ENCODE assay signal across 10 mouse cellular contexts in the genomic region with DNA sequence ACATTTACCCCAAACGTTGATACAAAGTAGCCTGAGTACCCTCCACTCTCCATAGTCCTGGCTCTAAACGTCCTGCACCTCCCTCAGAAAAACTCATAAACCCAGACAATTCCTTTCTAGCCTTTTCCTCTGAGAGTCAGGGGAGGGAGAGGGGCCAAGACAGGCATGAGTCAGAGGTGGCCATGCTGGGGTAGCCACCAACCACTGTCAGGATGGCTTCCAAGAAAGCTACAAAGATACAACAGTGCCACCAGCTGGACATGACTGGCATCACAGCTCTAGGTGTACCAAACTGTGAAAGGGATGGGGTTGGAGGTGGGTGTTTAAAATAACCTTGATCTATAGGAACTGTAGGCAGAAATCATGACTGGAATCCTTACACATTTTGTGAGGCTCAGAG.
DNase-seq lines count a peak whose midpoint lies in the region; ATAC-seq and TF ChIP-seq lines count a peak whose summit lies in the region.
"Had no signal": no experiment of that assay in that cellular context is flagged by ENCODE, and none has a peak within 500 bp of the region (broad histone marks: within the 10 kb centered on the region; RNA-seq: fewer than 3 reads in every experiment).

No protein-coding gene starts in this region.

- DNase-seq in hindbrain, embryonic 10.5 days (ENCODE audit: low spot score) = peak; percentile 56
- peak; percentile 71 to 74 for DNase-seq in adrenal gland, adult 18-20 months (ENCODE audit: low spot score in 2 of 2)
- DNase-seq in embryonic facial prominence, embryonic 11.5 days (ENCODE audit: low spot score) = peak; percentile 76
- DNase-seq in lung, postnatal 10 days = peak; percentile 86
- peak; percentile 59 for DNase-seq in stomach, postnatal 0 days (ENCODE audit: low spot score)

- TF ChIP-seq CTCF in C2C12 (IDR thresholded peaks at IDR 0.05; ENCODE audit: control insufficient read depth, insufficient read depth, insufficient read length) = peak; percentile 73
- TF ChIP-seq CTCF in stomach, postnatal 0 days (IDR thresholded peaks at IDR 0.05; ENCODE audit: low read depth) = peak; percentile 87

- no peak for ATAC-seq in hindbrain, embryonic 13.5 days (ENCODE audit: low FRiP score)
- no peak for ATAC-seq in embryonic facial prominence, embryonic 11.5 days (replicated peaks; ENCODE audit: insufficient number of reproducible peaks, low FRiP score, low TSS enrichment, low read depth)
- ATAC-seq in inflammation-experienced regulatory T-cells, adult 6 months = peak; percentile 54
- ATAC-seq in stomach, postnatal 0 days (ENCODE audit: low FRiP score, low TSS enrichment) = peak; percentile 34; the same call in 1 of the 2 replicates

- no peak overlapping the region for H3K4me3 ChIP-seq in hindbrain, embryonic 10.5 days
- no peak overlapping the region for H3K4me3 ChIP-seq in hindbrain, embryonic 13.5 days
- H3K4me3 ChIP-seq in C2C12 (ENCODE audit: insufficient read depth, poor library complexity, severe bottlenecking) = no peak overlapping the region
- H3K4me3 ChIP-seq in embryonic facial prominence, embryonic 11.5 days (ENCODE audit: low read depth, low read length) = no peak overlapping the region
- no peak overlapping the region for H3K4me3 ChIP-seq in stomach, postnatal 0 days (ENCODE audit: low read depth, low read length)
- H3K4me3 ChIP-seq: erythroblast, embryonic 14.5 days; neural tube, embryonic 12.5 days had no signal

- peaks cover 42% of the 10 kb centered on the region for H3K4me1 ChIP-seq in hindbrain, embryonic 10.5 days (replicated peaks)
- H3K4me1 ChIP-seq in hindbrain, embryonic 13.5 days (replicated peaks) = peaks cover 24% of the 10 kb centered on the region
- H3K4me1 ChIP-seq in embryonic facial prominence, embryonic 11.5 days (ENCODE audit: control insufficient read depth, insufficient read depth, low read length) = peaks cover 10% of the 10 kb centered on the region
- H3K4me1 ChIP-seq in stomach, postnatal 0 days (replicated peaks; ENCODE audit: control insufficient read depth, insufficient read depth) = peaks cover 5% of the 10 kb centered on the region; the same call in 1 of the 2 replicates

- H3ac ChIP-seq in C2C12 (ENCODE audit: control insufficient read depth, insufficient read length, low read depth) = no peak overlapping the region

- no peak for TF ChIP-seq EP300 in stomach, postnatal 0 days (optimal IDR thresholded peaks at IDR 0.05)

- H3K79me2 ChIP-seq in C2C12 (ENCODE audit: control insufficient read depth, insufficient read depth) = peaks cover 37% of the 10 kb centered on the region

- 50% methylated on average over 2 of the region's 2 CpGs for WGBS in hindbrain, embryonic 10.5 days
- 57% methylated on average over 2 of the region's 2 CpGs for WGBS in hindbrain, embryonic 13.5 days
- WGBS in embryonic facial prominence, embryonic 11.5 days = 54% methylated on average over 2 of the region's 2 CpGs
- WGBS in stomach, postnatal 0 days = 57% methylated on average over 2 of the region's 2 CpGs

- H3K27me3 ChIP-seq in hindbrain, embryonic 10.5 days (ENCODE audit: insufficient read depth, poor library complexity, severe bottlenecking) = no peaks in the 10 kb centered on the region
- no peaks in the 10 kb centered on the region for H3K27me3 ChIP-seq in hindbrain, embryonic 13.5 days
- H3K27me3 ChIP-seq in C2C12 (ENCODE audit: control insufficient read depth, insufficient read depth, insufficient read length) = no peaks in the 10 kb centered on the region
- no peaks in the 10 kb centered on the region for H3K27me3 ChIP-seq in embryonic facial prominence, embryonic 11.5 days (ENCODE audit: control insufficient read depth, insufficient read depth, low read length)
- no peaks in the 10 kb centered on the region for H3K27me3 ChIP-seq in stomach, postnatal 0 days (ENCODE audit: control insufficient read depth, insufficient read depth, low read length)
- H3K27me3 ChIP-seq: neural tube, embryonic 12.5 days had no signal

- H3K36me3 ChIP-seq in hindbrain, embryonic 10.5 days = peaks cover 36% of the 10 kb centered on the region
- H3K36me3 ChIP-seq in hindbrain, embryonic 13.5 days = no peaks in the 10 kb centered on the region
- peaks cover 62% of the 10 kb centered on the region for H3K36me3 ChIP-seq in C2C12 (ENCODE audit: control insufficient read depth, insufficient read depth)
- no peaks in the 10 kb centered on the region for H3K36me3 ChIP-seq in embryonic facial prominence, embryonic 11.5 days (replicated peaks; ENCODE audit: control insufficient read depth, insufficient read depth, low read depth, low read length)
- peaks cover 17% of the 10 kb centered on the region; the same call in 1 of the 2 replicates for H3K36me3 ChIP-seq in stomach, postnatal 0 days (ENCODE audit: control insufficient read depth, insufficient read depth, low read length)

- peaks cover 12% of the 10 kb centered on the region for H3K79me3 ChIP-seq in C2C12 (ENCODE audit: low read depth)

- no peaks in the 10 kb centered on the region for H3K9me3 ChIP-seq in hindbrain, embryonic 10.5 days
- no peaks in the 10 kb centered on the region for H3K9me3 ChIP-seq in hindbrain, embryonic 13.5 days
- H3K9me3 ChIP-seq in embryonic facial prominence, embryonic 11.5 days (replicated peaks; ENCODE audit: control insufficient read depth, low read length) = no peaks in the 10 kb centered on the region
- H3K9me3 ChIP-seq in stomach, postnatal 0 days (ENCODE audit: control insufficient read depth, low read length) = no peaks in the 10 kb centered on the region
- H3K9me3 ChIP-seq: neural tube, embryonic 12.5 days had no signal

- no peak overlapping the region for H3K9ac ChIP-seq in hindbrain, embryonic 13.5 days
- no peak overlapping the region for H3K9ac ChIP-seq in embryonic facial prominence, embryonic 11.5 days (replicated peaks; ENCODE audit: low read length)
- no peak overlapping the region for H3K9ac ChIP-seq in stomach, postnatal 0 days (ENCODE audit: low read length)
- H3K9ac ChIP-seq: neural tube, embryonic 12.5 days had no signal

- no peak overlapping the region for H3K4me2 ChIP-seq in hindbrain, embryonic 13.5 days
- H3K4me2 ChIP-seq in embryonic facial prominence, embryonic 11.5 days (ENCODE audit: low read depth, low read length) = no peak overlapping the region
- no peak overlapping the region for H3K4me2 ChIP-seq in stomach, postnatal 0 days (replicated peaks; ENCODE audit: low read depth)
- H3K4me2 ChIP-seq: neural tube, embryonic 12.5 days had no signal

- H3K27ac ChIP-seq in hindbrain, embryonic 10.5 days = no peak overlapping the region
- H3K27ac ChIP-seq in hindbrain, embryonic 13.5 days = no peak overlapping the region
- H3K27ac ChIP-seq in embryonic facial prominence, embryonic 11.5 days (replicated peaks; ENCODE audit: low read depth, low read length) = no peak overlapping the region
- no peak overlapping the region for H3K27ac ChIP-seq in stomach, postnatal 0 days (replicated peaks)
- H3K27ac ChIP-seq: neural tube, embryonic 12.5 days had no signal

TF ChIP-seq in C2C12, 6 proteins besides CTCF, POLR2A, EP300 and RAD21:
- TF ChIP-seq FOSL1 (IDR thresholded peaks at IDR 0.05; ENCODE audit: insufficient read depth, low read length, poor library complexity, severe bottlenecking) = peak; percentile 19
- TF ChIP-seq USF1 (IDR thresholded peaks at IDR 0.05; ENCODE audit: low read depth) = no peak

Comparison
In these comparisons a context has a peak if more than half of its experiments do, and no peak if none do; other contexts are left out.
1. ATAC-seq: peak in inflammation-experienced regulatory T-cells, adult 6 months (single experiment) and stomach, postnatal 0 days (single experiment); none in hindbrain, embryonic 13.5 days (single experiment) and embryonic facial prominence, embryonic 11.5 days (single experiment).
2. Peak in every context shown above with its lines, with median percentiles within 50 percentile points of each other: DNase-seq.